Mouse (Mus musculus) skeletal muscle tissue, adult 2 months (tissue): ENCODE data around the gene Fam131c.

ENCODE experiments used
- DNase-seq: peaks from one replicate; pipeline ENCODE4 v3.0.0-alpha.2; 2012; ENCODE audit warnings: low read depth, low spot score

Fam131c gene

DNA sequence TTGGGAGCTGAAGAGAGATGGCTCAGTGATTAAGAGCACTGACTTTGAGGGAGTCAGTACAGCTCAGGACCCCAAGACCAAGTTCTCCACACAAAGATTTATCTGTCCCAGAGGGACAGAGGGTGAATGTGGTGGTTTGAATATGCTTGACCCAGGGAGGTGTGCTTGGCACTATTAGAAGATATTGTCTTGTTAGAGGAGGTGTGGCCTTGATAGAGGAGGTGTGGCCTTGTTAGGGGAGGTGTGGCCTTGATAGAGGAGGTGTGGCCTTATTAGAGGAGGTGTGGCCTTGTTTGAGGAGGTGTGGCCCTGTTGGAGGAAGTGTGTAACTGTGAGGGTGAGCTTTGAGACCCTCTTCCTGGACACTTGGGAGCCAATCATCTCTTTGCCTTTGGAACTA lies 10.2 kb upstream of the Fam131c start:
- no peak for DNase-seq

DNA sequence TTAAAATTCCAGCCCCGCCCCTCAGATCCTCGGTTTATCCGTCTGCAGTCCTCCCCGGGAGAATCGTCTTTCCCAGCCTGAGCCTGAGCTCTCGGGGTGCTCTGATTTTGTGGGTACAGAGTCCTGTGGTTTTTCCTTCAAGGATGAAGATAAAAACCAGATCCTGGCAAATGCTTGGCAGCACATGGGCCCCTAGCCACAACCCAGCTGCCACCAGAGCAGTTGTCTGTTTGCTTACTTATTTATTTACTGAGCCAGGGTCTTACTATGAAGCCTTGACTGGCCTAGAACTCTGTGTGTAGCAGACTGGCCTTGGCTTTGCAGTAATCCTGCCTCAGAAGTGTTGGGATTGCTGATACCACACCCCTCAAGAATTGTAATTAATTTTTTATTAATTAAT lies 8.8 kb upstream of the Fam131c start:
- no peak for DNase-seq

DNA sequence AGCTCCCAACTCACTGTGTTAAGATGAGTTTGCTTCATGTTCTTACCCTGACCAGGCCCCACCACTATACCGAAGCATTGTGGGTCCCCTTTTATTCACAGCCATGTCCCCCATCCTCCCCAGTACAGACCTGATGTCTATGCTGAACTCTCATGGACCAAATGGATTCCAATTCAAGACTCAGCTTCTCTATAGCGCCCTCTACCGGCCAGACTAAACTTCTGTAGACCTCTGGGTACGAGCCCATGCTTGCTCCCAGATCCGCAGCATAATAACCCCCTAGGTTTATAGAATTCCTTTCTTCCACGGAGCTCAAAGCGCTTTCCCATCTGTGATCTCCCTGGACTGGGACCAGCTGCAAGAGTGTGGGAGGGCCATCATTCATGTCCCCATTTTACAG lies 7.2 kb upstream of the Fam131c start:
- no peak for DNase-seq

DNA sequence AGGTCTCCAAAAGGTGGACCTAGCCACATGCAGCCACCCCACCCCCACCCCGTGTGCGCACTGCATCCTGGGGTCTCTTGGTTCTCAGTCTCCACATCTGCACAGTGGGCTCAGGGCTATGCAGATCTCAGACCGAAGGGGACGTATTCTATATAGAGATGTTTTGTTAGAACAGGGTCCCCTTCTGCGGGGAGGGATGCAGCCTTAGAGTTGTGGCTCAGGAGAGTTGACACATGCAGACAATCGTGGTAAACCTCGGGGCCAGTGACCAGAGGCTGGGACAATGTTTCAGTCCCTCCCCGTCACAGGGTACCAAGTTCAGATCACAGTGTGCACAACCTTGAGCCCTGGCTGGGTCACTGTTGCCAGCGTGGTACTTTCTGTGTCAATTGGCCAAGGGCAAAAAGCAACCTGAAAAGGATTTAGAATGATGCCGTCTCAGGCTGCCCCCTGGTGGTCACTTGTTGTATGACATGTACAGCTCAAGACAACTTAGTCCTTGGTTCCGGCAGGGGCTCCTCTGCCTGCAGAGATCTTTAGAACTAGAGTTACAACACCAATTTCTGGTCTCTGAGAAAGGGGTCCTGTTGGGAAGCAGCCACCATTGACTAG lies 5.0 kb upstream of the Fam131c start:
- peak; percentile 70 for DNase-seq

DNA sequence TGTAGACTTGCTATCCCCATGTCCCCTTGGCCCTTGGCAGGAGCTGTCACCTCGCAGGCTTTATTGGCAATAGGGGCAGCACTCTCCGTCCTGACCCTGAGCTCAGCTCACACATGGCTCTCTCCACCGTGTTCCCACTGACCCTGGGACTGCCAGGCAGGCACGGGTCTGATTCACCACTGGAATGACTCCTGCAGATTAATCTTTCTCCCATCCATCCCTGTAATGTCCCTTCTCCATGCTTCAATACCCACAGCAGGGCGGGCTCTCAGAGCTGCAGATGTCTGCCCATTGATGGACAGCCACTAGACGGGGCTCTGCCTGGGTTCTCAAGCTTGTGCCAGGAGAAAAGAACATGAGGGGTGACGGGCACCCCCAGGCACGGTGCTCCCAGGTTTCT lies 2.9 kb upstream of the Fam131c start:
- no peak for DNase-seq

DNA sequence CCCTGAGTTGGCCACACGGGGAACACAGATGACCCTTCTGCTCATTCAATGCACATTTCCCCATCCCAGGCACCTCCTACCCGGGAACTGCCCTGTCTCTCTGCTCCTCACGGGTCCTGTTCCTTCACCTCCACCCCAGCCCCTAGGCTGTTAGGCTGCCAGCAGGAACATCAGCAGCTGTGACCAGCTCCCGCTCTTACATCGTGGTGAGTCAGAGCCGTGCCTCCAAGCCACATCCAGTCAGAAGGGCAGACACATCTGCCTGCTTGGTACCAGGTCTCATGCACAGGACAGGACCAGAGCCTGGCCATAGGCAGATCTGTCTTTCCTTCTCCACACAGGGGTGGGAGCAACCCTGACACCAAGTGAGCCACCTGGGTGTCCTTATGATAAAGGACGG lies 2.1 kb upstream of the Fam131c start:
- no peak for DNase-seq

DNA sequence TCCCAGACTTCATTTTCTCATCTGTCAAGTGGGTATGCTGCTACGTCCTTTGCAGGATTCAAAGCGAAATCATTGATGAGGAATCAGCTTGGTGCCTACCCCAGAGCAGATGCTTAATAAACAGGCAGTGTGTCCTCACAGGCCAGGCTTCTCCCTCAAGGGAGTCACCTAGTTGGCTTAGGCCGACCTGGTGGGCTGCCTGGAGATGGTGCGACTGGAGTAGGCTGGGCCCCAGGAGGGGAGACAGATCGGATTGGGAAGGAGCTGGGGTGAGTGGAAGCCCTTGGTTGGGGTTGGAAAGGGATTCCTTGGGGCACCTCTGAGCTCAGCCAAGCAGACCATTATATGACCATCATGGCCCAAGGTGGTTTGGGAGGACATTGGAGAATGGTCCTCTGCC lies 4.4 kb downstream of the Fam131c start:
- DNase-seq = no peak

DNA sequence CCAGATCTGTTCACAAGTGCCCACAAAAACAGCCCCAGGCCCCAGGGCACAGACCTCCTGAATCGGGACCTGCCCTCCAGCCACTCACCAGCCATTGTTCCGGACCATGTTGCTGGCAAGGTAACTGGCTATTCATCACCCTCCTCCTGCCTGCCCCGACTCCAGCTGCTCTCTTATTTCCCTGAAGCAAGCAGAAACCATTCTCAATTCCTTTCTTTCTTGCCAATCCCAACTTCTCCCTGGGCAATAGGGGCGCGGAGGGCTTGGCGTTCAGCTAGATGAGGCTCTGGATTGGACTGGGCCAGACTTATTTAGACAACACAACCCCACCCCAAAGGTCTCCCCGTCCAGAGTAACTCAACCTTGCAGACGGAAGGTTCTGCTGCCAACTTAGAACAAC lies 11.7 kb downstream of the Fam131c start:
- no peak for DNase-seq

DNA sequence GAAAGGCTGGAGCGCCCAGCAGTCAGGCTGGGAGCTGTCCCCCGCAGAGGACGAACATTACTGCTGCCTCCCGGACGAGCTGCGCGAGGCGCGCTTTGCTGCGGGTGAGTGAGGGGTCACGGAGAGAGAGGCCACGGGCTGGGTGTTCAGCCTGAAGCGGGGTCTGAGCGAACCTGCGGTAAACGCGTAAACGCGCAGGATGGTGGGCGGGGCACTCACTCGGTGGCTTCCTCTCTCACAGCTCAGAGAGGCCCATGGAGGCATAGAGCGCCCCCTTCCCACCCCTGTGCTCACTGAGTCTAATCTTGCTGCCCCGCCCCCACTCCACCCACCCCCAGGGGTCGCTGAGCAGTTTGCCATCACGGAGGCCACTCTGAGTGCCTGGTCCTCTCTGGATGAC lies 14.4 kb downstream of the Fam131c start:
- no peak for DNase-seq

DNA sequence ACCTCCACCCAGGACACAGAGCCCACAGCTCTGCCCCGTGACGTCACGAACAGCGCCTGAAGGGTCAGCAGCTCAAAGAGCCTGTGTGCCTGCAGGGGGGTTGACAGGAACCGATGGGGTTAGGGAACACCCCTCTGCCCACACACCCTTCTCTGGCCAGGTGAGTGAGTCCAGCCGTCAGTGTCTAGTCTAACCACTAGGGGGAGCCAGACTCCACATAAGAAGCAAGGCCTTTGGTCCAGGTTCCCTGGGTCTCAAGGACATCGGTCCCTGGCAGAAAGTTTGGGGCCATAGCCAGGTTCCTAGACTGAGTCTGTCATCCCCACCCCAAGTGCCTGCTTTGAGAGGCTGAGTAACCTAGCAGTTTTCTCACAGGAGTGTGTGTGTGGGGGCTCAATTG lies 17.3 kb downstream of the Fam131c start:
- peak; percentile 62 for DNase-seq

DNA sequence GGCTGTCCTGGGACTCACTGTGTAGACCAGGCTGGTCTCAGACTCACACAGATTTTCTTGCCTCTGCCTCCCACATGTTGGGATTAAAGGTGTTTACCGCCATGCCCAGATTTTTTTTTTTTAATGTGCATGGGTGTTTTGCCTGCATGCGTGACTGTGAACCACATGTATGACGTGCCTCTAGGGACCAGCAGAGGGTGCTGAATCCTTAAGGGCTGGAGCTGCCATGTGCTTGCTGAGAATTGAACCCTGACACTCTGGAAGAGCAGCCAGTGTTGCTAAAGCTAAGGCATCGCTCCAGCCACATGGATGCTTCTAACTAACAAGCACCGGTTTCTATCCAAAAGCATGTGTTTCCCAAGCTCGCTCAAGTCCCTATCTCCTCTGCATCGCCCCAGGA lies 18.1 kb downstream of the Fam131c start:
- no peak for DNase-seq

DNA sequence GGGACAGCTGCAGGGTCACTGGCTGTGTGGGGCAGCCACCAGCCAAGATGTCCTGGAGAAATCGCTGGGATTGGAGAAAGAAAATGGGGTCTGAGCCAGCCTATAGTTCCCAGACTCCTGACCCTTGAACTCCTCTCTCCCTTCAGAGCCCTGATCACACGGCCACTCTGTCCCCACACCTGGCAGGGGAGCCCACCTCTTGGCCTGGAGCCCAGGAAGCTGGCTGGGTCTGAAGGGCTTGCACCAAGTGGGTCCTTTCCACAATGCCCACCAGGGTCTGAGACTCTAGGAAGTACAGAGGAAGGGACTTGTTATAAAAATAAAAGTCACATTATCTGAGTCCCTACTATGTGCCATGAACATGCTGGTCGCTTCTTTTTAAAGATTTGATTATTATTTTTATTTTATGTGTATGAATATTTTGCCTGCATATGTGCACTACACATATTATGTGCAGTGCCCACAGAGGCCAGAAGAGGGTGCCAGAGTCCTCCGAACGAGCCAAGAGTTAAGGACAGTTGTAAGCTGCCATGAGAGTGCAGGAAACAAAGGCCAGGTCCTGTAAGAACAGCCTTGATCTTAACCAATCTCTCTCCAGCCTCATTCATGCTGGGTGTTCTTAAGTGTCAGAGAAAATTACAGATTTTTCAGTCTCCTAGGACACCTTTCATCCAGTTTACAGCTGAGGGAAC lies 19.2 kb downstream of the Fam131c start:
- DNase-seq = peak; percentile 35

DNA sequence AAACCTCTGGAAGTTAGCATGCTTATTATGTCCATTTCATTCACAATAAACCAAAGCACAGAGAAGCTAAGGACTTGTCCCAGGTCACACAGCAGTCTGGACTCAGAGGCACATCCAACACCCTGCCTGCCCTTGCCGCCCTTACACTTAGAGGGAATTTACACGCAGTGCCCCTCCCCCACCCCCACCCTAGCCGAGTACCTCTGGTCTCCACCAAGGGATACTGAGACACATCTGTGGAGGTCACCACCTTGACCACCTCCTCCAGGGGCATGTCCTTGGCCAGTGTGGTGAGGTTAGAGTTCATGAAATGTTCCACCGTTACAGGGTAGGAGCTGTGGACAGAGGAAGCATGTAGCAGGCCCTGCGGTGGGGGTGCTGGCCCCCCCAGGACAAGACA lies 19.9 kb downstream of the Fam131c start:
- DNase-seq = no peak

DNA sequence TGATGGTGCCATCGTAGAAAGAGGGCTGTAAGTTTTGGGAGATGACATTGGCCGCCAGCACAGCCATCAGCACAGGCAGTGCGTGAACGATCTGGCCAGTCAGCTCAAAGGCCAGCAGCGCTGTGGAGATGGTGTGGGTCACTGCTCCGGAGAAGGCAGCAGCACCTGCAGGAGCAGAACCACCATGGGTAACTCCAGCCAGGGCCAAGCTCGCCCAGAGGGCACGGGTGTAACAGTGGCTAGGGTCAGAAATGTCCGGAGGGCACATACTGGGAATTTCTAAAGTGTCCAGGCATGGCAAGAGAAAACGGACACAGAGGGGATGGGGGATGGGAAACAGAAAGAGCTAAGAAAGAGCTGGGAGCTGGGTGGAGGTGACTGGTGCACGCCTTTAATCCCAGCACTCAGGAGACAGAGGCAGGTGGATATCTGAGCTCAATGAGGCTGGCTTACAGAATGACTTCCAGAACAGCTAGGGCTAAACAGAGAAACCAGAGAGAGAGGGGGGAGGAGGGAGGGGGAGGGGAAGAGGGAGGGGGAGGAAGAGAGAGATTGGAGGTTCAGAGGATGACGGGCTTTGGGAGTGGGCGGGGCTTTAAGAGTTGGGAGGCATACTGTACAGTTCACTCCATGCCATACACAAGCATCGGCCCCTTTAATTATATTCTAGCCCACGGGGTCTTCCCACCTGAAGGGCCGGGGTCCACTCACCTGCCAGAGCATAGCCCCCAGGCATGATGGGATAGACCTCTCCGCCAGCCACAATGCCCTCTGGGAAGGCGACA lies 21.5 kb downstream of the Fam131c start:
- DNase-seq = no peak

DNA sequence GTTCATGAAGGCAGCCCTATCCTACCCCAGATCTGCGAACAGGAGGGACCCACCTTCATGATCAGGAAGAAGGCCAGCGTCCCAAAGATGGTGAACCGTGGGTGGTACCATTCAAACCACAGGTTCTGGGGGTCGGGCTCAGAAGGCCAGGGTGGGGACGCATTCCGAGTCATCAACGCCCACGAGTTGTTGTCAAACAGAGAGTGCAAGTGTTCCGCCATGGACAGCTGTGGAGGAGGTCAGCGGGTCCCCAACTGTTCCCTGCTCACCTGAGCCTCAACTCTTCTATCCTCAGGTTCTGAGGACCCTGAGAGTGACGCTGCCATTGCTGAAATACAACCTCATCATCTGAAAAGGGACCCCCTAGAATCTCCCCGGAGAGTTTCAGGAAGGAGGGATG lies 23.3 kb downstream of the Fam131c start:
- DNase-seq = no peak

DNA sequence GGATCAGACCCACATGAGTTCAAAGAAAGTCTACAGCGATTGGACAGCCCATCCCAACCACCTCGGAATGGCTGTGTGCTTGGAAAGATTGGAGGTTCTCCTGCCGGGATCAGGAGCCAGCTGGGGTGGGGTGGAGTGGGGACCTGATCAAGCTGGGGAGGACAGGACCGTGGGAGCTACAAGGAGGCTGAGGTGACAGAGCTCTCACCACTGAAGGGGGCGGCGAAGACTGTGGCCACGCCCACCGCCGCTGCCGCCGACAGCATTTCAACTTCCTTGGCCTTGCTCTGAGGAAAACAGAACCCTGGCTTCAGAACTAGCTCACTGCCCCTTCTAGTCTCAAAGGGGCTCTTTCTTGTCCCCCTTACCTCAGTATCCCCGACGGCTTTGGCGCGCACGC lies 26.7 kb downstream of the Fam131c start:
- DNase-seq = no peak

DNA sequence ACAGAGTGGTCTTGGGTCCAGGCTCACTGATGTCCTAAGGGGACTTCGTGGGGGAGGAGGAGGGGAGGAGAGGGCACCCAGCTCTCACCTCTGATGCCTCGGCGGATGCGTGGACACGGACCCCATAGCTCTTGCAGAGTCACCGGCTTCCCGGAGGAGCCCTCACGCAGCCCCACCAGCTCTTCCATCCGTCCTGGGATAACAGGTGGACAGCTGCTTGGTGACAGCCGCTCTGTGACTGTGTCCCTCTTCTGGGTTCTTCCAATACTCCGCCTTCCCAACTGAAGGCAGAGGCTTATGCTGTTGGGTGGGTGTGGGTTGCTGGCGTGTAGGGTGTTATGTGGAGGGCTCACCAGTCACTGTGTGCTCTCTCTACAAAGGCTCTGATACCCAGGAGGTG lies 29.8 kb downstream of the Fam131c start:
- no peak for DNase-seq

DNA sequence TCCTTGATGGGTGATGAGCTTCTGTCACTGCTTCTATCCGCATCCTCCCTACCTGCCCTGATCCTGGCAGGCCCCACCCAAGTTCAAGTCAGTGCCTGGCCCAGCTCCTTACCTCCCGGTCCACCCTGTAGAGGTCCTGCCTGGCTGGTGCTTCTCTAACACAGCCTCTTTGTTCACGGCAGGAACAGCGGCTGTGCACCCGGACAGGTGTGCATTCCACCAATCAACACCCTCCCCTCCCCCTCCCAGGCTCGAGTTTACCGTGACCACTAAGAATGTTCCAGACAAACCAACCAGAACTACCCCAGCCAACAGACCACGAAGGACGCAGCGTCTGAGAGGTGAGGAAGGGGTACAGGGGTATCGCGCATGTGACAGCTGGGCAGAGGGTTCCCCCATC lies 30.5 kb downstream of the Fam131c start, which contains the start of gene Clcnka:
Clcnka (minus strand) TSS at position 180 of the 400 bp plus-strand sequence.
- DNase-seq = no peak

DNA sequence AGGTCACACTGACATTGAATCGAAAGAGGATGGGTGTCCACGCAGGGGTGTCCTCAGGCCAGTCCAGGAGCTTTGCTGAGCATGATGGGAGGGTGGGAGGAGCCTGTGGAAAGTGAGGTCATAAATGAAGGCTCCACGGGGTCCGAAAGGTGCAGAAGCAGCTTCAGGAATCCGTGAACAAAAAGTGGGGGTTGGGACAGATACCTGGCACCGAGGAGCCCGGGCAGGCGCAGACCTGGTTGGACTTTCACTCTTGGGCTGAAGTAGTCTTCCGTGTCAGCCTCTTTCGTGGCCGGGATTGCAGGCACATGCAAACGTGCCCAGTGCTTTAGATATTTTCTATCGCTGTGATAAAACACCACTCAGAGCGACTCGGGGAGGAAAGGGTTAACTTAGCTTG lies 32.2 kb downstream of the Fam131c start:
- no peak for DNase-seq

DNA sequence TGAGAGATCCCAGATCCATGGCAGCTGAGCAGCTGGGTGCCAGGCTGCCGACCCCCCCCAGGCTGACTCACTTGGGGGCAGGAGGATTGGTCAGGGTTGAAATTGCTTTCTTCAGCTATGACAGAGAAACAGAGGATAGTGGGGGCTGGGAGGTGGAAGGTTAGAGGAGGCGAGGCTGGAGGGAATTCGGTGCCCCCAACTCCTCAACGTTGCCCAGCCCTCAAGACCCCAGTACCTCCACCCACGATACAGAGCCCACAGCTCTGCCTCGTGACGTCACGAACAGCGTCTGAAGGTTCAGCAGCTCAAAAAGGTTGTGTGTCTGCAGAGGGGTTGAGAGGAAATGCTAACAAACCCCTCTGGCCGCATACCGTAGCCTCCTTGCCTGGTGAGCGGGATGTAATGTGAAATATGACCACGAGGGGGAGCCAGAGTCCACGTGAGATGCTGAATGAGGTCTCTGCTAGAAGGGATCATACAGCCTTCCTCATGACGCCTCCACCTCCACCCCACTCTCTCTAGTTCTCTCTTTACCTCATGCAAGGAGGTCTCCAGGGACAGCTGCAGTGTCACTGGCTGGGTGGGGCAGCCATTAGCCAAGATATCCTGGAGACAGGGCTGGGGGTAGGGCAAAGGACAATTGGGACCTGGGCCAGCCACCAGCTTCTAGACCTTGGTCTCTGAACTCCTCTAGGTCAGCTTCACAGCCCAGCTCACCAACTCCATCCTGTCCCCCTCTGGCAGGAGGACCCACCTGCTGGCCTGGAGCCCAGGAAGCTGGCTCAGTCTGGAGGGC lies 36.7 kb downstream of the Fam131c start:
- DNase-seq = peak; percentile 80

DNA sequence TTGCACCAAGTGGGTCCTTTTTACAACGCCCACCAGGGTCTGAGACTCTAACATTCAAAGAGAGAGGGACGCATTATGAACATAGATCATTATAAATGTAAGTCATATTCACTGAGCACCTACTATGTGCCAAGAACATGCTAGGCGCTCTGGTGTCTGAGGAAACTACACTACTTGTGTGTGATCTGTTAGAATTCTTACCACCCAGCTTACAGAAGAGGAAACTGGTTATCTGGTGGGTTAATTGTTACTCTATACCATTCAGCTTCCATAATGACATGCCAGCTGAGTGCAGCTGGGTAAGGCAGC lies 37.2 kb downstream of the Fam131c start:
- no peak for DNase-seq
